In the genomic region with DNA sequence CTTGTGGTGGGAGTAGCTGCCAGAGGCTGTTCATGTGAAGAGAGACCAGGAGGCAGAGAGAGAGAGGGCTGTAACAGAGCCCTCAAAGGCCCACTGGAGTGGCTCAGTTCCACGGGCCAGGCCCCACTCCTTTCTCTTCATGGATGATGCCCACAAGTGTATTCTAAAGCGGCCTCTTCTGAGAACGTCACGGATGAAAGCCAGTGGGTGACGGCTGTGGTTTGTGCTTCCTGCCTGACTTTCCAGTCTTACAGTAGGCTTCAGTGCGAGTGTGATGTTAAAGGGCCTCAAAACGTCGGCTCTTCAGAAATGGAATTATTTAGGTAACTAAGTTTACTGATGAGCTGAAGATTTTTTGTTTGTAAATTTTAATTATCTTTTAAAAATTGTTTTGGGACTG, we compare ENCODE assay signal across 13 mouse cellular contexts.
DNase-seq lines count a peak whose midpoint lies in the region; ATAC-seq lines count a peak whose summit lies in the region.
"Had no signal": no experiment of that assay in that cellular context is flagged by ENCODE, and none has a peak within 500 bp of the region (broad histone marks: within the 10 kb centered on the region; RNA-seq: fewer than 3 reads in every experiment).

No protein-coding gene starts in this region.

- no peaks in the 10 kb centered on the region for H3K36me3 ChIP-seq in midbrain, embryonic 10.5 days
- H3K36me3 ChIP-seq: embryonic facial prominence, embryonic 12.5 days had no signal

- ATAC-seq in megakaryocyte progenitor cell, adult 5-6 weeks (replicated peaks; ENCODE audit: poor library complexity) = peak; percentile 57; the same call in 1 of the 2 replicates
- ATAC-seq: intestine, postnatal 0 days had no signal

- no peaks in the 10 kb centered on the region for H3K9me3 ChIP-seq in midbrain, embryonic 10.5 days (replicated peaks)
- H3K9me3 ChIP-seq: embryonic facial prominence, embryonic 12.5 days had no signal

- DNase-seq in CD4-positive helper T cell, adult 2 months (ENCODE audit: low read depth, low spot score) = peak; percentile 86
- peak; percentile 75 to 77 for DNase-seq in CD8-positive naive resting alpha-beta T cell, adult 2 months (ENCODE audit: low read depth in 2 of 2, low spot score in 2 of 2)
- peak; percentile 41 to 69 for DNase-seq in thymus, adult 18-20 months
- no peak for DNase-seq in layer of hippocampus, adult 9-10 months (ENCODE audit: low spot score)
- DNase-seq in midbrain, embryonic 10.5 days (ENCODE audit: low spot score) = no peak
- no peak for DNase-seq in cerebellum, adult 11 months
- DNase-seq: cerebellum, postnatal 10 days; heart, postnatal 4 days; lung, postnatal 10 days had no signal

- H3K27me3 ChIP-seq in midbrain, embryonic 10.5 days (ENCODE audit: low read depth, poor library complexity, severe bottlenecking) = no peaks in the 10 kb centered on the region
- H3K27me3 ChIP-seq: embryonic facial prominence, embryonic 12.5 days had no signal

- no peak overlapping the region for H3K4me3 ChIP-seq in midbrain, embryonic 10.5 days
- H3K4me3 ChIP-seq: embryonic facial prominence, embryonic 12.5 days; myocyte had no signal

- H3K27ac ChIP-seq in midbrain, embryonic 10.5 days (replicated peaks) = no peak overlapping the region
- H3K27ac ChIP-seq: embryonic facial prominence, embryonic 12.5 days had no signal

- WGBS in midbrain, embryonic 10.5 days = 89% methylated on average over 8 of the region's 8 CpGs

- no peaks in the 10 kb centered on the region for H3K4me1 ChIP-seq in midbrain, embryonic 10.5 days
- H3K4me1 ChIP-seq: embryonic facial prominence, embryonic 12.5 days had no signal

Comparison
In these comparisons a context has a peak if more than half of its experiments do, and no peak if none do; other contexts are left out.
1. DNase-seq: peak in CD4-positive helper T cell, adult 2 months (single experiment), CD8-positive naive resting alpha-beta T cell, adult 2 months (2 of 2) and thymus, adult 18-20 months (2 of 2); none in layer of hippocampus, adult 9-10 months (single experiment), midbrain, embryonic 10.5 days (single experiment) and cerebellum, adult 11 months (single experiment).